Mouse (Mus musculus): Measurements from ENCODE around the gene Thbs4. TPM values are rescaled to one million over a fixed set of nuclear protein-coding genes. Genes with fewer than 3 reads are reported as not detected.

Thbs4 gene
- total RNA-seq, 2 experiments from 2014 or later, result 23.1 to 24.3 TPM

DNA sequence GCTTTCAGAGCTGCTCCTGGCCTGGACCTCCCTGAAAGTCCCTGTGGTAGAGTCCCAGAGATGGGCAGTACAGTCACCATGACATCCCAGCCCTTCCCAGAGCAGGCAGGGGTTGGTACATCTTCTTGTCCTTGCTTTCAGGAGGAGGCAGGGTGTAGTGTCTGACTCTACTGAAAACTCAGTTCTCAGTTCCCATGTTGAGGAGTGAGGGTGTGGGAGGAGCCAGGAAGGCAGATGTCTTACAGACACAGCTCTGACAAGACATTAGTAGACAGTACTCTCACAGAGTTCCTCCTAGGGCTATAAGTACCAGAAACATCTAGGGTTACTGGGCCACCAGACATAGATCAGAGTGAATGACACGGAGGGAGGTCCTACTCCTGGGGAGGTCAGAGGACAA is 32.3 kb downstream of the Thbs4 start:
- no peak for DNase-seq (ENCODE audit: low spot score in 2 of 2)

DNA sequence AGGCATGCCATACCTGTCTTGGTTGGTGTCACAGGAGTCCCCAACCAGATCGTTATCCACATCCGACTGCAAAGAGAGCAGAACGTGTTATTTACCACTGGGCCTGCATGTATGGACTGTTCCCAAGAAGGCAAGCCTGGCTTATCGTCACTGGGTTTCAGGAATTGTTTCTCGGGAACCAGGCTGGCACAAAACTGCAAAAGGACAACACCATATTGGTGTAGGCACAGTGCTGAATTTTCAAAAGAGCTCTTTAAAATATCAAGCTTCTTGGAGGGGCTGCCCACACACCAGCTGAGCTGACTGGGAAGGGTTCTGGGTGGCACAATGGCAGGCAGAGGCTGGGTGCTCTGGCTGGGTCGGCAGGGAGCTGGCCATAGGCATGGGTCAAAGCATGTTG is 34.1 kb downstream of the Thbs4 start:
- peak; percentile 61 to 77 for DNase-seq (ENCODE audit: low spot score in 2 of 2)

GRCm38 (mm10) chr13:92759096-92759495 is 35.5 kb downstream of the Thbs4 start:
- DNase-seq (ENCODE audit: low spot score in 2 of 2), result no peak

DNA sequence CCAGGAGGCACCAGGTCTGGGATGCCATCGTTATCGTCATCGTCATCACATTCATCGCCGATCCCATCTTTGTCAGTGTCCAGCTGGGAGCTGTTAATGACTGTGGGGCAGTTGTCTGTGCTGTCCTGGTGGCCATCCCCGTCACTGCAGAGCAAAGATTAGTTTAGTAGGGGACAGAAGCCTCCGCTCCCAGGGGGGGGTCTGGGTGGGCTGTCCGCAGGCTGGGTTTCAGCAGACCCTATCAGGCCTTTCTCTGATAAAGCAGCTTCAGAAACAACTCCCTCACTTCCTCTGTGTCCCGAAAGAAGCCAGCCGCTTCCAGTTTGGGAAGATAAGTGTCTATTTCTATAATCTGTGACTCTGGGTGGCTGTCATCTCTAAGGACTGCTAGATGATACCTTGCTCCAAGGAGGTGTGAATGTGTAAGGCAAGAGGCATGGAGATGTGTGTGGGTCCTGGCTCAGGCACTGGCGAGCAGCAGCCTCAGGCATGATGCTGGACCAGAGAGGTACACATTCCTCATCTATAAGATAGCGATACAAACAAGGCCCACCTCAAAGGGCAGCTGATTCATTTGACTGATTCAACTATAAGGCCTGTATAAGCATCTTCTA is 36.5 kb downstream of the Thbs4 start:
- no peak for DNase-seq (ENCODE audit: low spot score in 2 of 2)

- no peak for DNase-seq (ENCODE audit: low spot score in 2 of 2)
Measured at GRCm38 (mm10) chr13:92755036-92755435, 39.6 kb downstream of the Thbs4 start.

- no peak for DNase-seq (ENCODE audit: low spot score in 2 of 2)
Measured at GRCm38 (mm10) chr13:92753676-92754075, 40.9 kb downstream of the Thbs4 start.

GRCm38 (mm10) chr13:92751726-92752565 is 42.7 kb downstream of the Thbs4 start:
- DNase-seq (ENCODE audit: low spot score in 2 of 2), result peak; percentile 94 to 99

GRCm38 (mm10) chr13:92750976-92751518 is 43.6 kb downstream of the Thbs4 start:
- DNase-seq (ENCODE audit: low spot score in 2 of 2), result peak; percentile 61 to 84

GRCm38 (mm10) chr13:92743337-92743736 is 51.3 kb downstream of the Thbs4 start:
- DNase-seq (ENCODE audit: low spot score in 2 of 2), result no peak

DNA sequence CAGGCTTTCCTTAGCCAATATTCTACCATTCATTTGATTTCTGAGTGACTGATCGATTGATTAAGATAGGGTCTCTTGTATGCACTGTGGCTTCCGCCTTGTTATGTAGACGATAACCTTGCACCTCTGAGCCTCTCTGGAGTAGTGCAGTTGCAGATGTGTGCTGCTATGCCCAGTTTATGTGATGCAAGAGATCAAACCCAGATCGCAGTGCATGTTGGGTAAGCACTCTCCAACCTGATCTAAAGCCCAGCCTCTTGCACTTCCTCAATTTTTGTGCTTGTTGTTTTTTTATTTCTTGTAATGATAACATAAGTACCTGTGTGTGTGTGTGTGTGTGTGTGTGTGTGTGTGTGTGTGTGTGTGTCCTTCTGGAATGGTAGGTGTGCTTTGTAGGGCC is 51.7 kb downstream of the Thbs4 start:
- no peak for DNase-seq (ENCODE audit: low spot score in 2 of 2)

DNA sequence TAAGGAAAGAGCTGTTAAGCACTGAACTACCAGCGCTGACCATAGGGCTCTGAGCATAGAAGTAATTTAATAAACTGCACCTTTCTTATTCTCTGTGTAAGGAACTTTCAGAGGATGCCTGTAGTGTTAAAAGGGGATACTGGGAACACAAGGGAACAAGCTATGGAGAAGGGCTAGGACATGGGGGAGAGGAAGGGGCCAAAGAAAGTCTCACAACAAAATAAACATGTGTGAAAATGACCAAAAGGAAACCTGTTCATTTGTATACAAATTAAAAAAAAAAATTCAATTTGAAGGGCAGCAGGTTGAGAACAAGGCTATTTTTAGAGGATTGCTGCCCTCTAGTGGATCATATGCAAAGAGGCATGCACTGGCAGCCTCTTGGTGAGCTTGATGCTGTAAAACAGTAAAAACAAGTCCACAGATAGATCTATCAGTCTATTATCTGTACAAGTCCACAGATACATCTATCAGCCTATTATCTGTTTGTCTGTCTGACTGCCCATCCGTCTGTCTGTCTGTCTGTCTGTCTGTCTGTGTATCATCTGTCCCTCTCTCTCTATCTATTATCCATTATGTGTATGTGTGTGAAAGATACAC is 53.8 kb downstream of the Thbs4 start:
- peak in 1 of 2 experiments; percentile 78 for DNase-seq (ENCODE audit: low spot score in 2 of 2)

- DNase-seq (ENCODE audit: low spot score in 2 of 2), result no peak
Measured at GRCm38 (mm10) chr13:92739858-92740257, 54.8 kb downstream of the Thbs4 start.

DNA sequence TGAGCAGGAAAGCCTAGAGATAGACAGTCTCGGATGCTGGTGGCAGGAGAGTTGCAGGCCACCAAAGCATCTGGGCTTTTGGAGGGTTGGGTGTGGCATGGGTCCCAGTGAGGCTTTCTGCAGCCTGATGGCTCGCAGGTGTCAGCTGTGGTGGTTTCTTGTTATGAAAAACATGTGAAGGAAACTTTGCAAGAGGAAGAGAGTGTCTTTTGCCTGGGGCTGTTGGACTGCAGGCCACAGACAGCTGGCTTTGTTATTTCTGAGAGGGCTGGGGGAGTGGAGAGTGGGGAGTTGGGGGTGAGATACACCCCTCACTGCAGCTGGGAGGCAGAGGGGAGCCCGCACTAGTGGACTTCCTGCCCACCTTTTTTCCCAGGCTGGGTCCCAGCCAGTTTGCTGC is 55.8 kb downstream of the Thbs4 start:
- no peak for DNase-seq (ENCODE audit: low spot score in 2 of 2)

- DNase-seq (ENCODE audit: low spot score in 2 of 2), result peak; percentile 43 to 70
Measured at GRCm38 (mm10) chr13:92736516-92737300, 57.9 kb downstream of the Thbs4 start.

GRCm38 (mm10) chr13:92735693-92736092 is 58.9 kb downstream of the Thbs4 start:
- no peak for DNase-seq (ENCODE audit: low spot score in 2 of 2)

DNA sequence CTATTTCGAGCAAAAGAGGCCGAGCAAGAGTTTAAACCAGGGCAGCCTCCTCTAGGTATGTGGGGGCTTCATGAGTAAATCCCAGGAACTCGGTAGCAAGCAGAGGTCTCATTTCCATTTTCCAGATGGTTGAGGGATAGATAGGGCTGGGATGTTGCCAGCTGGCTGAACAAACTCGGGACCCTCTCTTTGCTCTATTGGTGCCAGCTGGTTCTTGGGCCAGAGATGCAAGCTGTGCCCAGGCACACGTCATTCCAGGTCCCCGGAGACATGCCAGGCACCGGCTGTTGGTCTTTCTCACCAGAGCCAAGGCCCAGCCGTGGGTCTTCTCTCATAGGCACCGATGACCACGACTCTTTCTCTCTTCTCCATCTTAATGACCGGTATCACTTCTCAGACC is 60.9 kb downstream of the Thbs4 start:
- DNase-seq (ENCODE audit: low spot score in 2 of 2), result peak in 1 of 2 experiments; percentile 30

- peak in 1 of 2 experiments; percentile 54 for DNase-seq (ENCODE audit: low spot score in 2 of 2)
Measured at GRCm38 (mm10) chr13:92733252-92733651, 61.4 kb downstream of the Thbs4 start.

- DNase-seq (ENCODE audit: low spot score in 2 of 2), result no peak
Measured at GRCm38 (mm10) chr13:92732836-92733235, 61.8 kb downstream of the Thbs4 start.

DNA sequence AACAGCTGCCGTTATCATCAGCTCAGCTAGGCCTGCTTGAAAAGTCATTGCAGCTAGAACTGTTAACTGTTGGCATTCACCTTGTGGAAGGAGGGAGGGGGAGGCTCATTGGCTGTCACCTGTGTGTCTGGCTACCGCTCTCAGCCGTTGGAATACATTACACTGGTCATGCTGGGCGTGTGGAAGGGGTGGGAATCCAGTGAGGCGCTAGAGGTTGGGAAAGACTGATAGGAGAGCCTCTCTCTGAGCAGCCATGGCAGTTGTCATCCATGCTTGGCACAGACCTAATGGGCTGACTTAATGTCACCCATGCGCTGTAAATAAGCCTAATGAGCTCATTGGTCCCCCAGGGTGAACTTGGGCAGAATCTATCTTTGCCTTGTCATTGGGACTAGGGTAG is 62.8 kb downstream of the Thbs4 start:
- DNase-seq (ENCODE audit: low spot score in 2 of 2), result no peak

DNA sequence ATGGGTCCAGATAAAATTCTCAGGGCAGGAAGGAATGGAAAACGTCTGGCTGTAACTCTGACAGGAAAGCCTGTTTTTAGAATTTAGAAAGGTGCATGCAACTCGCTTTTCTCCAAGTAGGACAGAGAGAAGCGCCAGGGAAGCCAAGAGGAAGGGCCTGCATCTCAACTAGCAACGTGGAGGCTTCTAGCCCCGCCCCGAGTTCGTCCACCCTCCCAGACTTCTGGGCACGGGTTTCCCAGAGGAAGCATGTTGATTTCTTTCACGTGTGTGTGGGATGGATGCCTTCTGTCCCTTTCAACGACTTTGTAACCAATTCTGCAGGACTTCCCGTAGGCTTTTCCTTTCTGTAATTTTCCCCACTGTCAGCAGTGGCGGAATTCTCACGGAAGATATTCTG is 64.8 kb downstream of the Thbs4 start:
- peak; percentile 22 to 27 for DNase-seq (ENCODE audit: low spot score in 2 of 2)

DNA sequence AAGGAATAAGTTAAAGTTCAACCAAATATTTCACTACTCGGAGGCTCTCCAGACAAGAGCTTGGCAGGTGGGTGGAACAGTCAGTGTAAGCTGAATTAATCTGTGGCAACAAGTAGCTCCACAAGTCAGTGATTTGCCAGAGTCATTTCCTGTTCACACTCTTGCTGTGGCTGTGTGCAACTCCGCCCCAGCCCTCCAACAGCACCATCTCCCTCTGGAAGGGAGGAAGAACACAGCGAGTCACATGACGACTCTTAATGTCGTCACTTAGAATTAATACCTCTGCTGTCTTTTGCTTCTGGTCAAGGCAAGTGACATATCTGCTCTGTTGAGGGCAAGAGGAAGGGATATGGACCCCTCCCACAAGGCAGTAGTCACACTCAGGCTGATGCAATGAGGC is 72.2 kb downstream of the Thbs4 start:
- no peak for DNase-seq (ENCODE audit: low spot score in 2 of 2)

All from layer of hippocampus, adult 18-20 months (tissue).